Mouse (Mus musculus) embryo, embryonic 11.5 days (tissue): ENCODE measurements around the gene Tcap.
A peak's percentile ranks its signal among the peaks of the same experiment; 100 is the strongest.

Source experiments
- DNase-seq: peaks from one replicate; pipeline ENCODE4 v3.0.0-alpha.2; 2012; ENCODE audit warnings: low read depth, low spot score

Gene Tcap

DNA sequence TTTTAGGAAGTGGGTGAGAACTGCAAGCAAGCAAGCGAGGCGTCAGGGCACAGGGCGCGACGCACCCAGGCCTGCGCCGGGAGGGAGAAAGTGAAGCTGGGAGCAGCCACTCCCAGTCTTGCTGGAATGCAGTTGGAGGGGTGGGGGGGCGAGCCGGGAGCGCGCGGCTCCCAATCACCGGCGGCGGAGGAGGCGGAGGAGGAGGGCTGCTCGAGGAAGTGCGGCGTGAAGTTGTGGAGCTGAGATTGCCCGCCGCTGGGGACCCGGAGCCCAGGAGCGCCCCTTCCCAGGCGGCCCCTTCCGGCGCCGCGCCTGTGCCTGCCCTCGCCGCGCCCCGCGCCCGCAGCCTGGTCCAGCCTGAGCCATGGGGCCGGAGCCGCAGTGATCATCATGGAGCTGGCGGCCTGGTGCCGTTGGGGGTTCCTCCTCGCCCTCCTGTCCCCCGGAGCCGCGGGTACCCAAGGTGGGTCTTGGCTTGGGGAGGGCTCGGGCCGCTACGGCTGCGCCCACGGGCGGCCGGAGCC, 28.7 kb downstream of the Tcap start, which contains the start of gene Erbb2:
Erbb2 (plus strand) TSS at position 198 of the 524 bp plus-strand sequence.
- peak; percentile 67 for DNase-seq

DNA sequence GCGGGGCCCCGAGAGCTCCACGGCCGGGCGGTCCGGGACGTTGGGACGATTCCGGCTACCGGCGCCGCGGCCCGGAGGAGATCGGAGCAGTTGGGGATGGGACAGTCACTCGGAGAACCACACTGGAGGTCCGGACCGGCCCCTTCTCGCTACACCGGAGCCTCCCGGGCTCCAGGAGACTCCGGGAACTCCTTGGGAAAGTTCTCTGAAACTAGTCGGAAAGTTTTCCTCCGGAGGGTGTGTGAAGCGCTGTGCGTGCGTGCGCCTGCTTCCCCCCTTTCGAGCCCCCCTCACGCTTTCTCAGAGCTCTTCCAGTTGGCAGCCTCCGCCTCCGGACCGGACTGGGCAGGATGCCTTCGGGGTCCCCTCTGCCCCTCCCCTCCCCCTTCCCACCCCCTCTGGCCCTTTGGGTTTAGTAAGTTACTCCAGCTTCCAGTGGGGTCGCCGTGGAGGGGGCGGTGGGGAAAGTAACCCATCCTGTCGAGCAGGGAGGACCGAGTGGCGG, 29.2 kb downstream of the Tcap start:
- DNase-seq, result no peak

DNA sequence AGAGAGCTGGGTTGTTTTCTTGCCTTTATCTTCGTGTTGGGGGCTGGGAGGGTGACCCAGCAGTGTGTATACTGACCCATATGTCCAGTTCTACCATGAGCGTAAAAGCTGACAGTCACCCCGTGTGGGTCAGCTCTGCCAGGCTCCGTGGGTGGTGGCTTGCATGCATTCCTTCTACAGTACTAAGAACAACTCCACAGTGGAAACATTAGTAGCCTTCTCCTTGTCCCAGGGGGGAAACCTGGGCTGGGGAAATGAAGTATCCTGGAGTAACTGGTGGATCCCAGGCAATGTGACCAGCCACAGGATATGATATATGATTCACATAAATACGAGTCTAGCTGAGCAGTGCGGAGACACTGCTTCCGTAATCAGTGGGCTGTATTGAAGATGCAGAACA, 30.1 kb downstream of the Tcap start:
- no peak for DNase-seq

DNA sequence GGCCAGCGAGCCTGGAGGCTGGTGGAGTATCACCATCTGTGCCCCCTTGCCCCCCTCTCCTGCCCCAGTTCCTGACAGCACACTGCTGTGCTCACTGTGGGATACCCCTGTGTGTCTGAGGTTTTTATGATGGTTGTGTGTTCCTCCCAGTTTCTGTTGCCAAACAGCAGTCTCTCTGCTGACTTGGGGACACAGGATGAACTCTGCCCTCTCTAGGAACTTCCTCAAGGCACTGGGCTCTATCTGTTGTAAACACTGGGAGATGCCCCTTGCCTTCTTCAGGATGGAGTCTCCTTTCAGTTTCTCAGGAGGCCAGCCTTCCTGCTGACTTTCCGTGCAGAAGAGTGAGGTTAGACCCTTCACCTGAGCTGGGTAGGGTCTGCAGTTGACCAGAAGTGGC, 30.6 kb downstream of the Tcap start:
- DNase-seq, result no peak

DNA sequence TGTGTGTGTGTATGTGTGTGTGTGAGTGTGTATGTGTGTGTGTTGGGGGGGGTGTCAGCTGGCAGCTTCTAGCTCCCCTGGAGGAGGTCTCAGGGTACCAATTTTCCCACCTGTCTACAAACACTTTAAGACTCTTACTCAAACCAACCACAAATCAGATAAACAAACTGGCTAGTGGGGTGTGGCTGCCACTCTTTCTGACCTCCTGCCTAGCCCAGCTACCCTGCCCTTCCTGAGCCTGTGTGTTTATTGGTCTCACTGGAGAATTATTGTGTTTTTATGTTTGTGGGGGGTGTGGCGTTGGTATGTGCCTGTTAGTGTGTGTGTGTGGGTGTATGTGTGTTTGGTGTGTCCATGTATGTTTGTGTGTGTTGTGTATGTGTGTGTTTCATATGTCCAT, 33.5 kb downstream of the Tcap start:
- no peak for DNase-seq

DNA sequence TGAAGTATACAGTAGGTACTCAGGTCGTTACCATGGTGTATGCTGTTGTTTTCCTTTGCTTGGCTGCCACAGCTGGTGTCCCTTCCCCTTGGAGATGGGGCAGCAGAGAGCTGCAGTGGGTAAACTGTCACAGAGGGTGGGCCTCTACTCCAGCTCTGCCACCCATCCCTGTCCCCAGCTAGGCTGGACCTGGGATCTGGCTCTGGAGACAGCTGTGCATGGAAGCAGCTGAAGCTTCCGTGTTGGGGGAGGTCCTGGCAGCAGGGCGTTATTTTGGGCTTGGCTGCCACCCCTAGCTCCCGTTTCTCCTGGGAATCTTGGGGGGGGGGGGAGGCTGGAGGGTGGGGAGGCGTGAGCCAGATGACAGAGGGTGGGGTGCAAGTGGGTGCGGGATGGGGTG, 34.7 kb downstream of the Tcap start:
- DNase-seq, result no peak

DNA sequence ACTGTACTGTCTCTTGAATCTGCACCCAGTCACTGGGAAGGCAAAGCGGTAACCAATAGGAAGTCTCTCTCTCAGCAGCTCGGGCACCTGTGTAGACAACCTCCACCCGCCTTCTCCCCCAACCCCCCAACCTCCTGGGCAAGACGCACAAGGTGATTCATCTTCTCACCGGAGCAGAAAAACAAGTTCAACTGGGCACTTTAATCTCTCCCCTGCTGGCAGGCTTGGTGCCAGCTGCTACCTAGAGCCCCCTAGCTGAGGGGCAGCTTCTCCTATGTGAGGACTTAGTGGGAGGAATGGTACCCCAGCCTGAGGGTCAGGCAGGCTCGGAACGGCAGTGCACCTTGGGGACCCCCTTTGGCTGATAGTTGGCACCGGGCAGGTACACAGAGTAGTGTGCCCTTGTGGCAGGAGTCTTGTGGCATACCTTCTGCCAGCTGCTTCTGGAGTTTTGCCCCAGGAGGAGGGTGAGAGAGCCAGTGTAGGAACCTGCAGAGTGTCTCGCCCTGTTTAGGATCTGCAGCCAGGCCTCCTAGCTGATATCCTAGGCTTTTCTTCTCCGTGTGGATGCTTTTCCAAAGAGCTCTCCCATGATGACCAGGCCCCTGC, 35.4 kb downstream of the Tcap start:
- DNase-seq, result no peak

DNA sequence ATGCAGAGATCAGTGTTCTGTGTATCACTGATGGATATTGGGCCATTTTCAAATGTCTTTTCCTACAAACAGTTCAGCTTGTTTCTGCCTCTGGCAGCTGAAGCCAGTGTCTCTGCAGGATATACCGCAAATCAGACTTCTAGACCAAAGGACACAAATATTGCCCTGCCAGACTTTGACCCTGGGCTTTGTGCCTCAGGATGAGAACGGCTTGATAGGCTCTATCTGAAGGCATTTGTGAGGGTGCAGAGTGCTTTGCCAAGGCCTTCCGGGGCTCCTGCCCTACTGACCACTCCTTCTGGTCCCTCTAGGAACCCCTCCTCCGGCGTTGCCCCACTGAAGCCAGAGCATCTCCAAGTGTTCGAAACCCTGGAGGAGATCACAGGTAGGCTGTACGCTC, 43.0 kb downstream of the Tcap start:
- DNase-seq, result no peak

DNA sequence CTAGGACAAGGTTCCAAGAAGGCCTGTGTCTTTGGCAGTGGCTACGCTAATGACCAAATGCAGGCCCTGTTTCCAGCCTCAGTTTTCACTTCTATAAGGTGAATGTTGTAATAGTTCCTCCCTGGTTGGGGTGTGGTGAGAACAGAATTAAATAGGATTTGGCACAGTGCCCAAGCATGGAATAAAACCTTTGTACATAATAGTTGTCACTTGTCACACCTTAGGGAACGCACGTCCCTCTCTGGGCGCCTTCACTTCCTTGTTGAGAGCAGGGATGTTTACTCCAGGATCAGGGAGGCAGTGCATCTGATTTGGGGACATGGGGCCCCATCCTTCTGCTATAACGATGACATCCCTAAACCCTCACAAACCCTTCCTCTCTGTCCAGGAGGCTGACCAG, 44.8 kb downstream of the Tcap start:
- no peak for DNase-seq

DNA sequence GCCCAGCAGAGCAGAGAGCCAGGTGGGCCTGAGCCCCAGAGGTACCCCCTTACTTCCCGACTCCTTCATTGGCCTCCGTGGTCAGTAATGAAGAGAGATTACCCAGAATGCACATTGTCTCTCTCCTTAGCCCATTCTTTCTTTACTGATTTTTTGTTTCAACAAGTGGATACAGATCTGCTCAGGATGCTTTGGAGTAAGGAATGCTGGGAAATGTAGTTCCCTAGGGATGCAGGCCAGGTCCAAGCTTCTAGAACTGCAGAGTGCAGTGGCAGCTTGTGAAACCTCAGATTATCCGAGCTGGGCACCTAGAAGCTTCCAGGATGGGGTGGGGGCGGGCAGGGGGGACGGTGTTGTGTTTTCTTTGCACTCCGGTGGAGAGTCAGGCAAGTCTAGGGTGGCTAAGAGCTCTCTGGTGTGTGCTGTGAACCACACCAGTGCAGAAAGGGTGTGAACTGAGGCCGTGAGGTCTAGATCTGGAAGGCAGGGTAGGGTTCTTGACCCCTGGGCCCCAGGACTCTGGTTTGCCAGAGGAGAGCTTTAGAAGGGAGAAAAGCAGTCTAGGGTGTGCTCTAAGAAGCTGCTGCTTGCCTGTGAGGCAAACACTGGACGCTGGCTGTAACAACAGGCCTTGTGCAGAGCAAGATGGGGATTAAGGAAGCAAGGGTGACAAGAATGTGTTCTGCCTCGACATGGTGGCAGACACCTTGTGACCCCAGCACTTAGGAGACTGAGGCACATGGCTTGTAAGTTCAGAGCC, 48.3 kb downstream of the Tcap start:
- DNase-seq, result no peak
